Mouse (Mus musculus) hindbrain, embryonic 12.5 days (tissue): ENCODE measurements around the gene Mgme1. TPM values are rescaled to one million over a fixed set of nuclear protein-coding genes. Genes with fewer than 3 reads are reported as not detected.

Experiments
- ATAC-seq: fragments of 200-750 bp; cut with Nextera tagmentation; 2 replicates; pipeline ENCODE4 v1.8.0; 2017; ENCODE audit warnings: moderate TSS enrichment; ENCODE audit not compliant: low FRiP score
- H3K27ac ChIP-seq: fragments of 300-500 bp; sonication (generic); 2 replicates; pipeline ENCODE4 v1.5.1; 2016; ENCODE audit warnings: mild to moderate bottlenecking
- H3K27me3 ChIP-seq: fragments of 300-500 bp; sonication (generic); 2 replicates; pipeline ENCODE4 v1.6.1; 2016; ENCODE audit warnings: mild to moderate bottlenecking
- H3K36me3 ChIP-seq: fragments of 300-500 bp; sonication (generic); 2 replicates; pipeline ENCODE4 v1.6.1; 2016; ENCODE audit warnings: mild to moderate bottlenecking
- H3K4me1 ChIP-seq: fragments of 300-500 bp; sonication (generic); 2 replicates; pipeline ENCODE4 v1.6.1; 2016
- H3K4me2 ChIP-seq: fragments of 300-500 bp; sonication (generic); replicated peaks from 2 replicates; pipeline ENCODE4 v1.6.1; 2016; ENCODE audit warnings: mild to moderate bottlenecking
- H3K4me3 ChIP-seq: fragments of 300-500 bp; sonication (generic); 2 replicates; pipeline ENCODE4 v1.5.1; 2016; ENCODE audit warnings: mild to moderate bottlenecking
- H3K9ac ChIP-seq: fragments of 300-500 bp; sonication (generic); 2 replicates; pipeline ENCODE4 v1.6.1; 2016; ENCODE audit warnings: mild to moderate bottlenecking, moderate library complexity
- H3K9me3 ChIP-seq: fragments of 300-500 bp; sonication (generic); replicated peaks from 2 replicates; pipeline ENCODE4 v1.6.1; 2016; ENCODE audit warnings: mild to moderate bottlenecking
- WGBS: fragments of 180-500 bp; shearing (Covaris S2); methylation state at CpG from one replicate; pipeline ENCODE4 v1.1.7; 2016; 5-methylcytosine and 5-hydroxymethylcytosine counted together
- polyA plus RNA-seq: library from polyadenylated mRNA; unstranded; fragments of >200 nt; fragmentation: Nextera tagmentation; extraction: Ambion mirVana; gene quantifications from 2 replicates; pipeline ENCODE4 v1.2.1, GENCODE M21; 2016

Mgme1 gene
- polyA plus RNA-seq, 1 experiment from 2014 or later = 16.2 TPM

DNA sequence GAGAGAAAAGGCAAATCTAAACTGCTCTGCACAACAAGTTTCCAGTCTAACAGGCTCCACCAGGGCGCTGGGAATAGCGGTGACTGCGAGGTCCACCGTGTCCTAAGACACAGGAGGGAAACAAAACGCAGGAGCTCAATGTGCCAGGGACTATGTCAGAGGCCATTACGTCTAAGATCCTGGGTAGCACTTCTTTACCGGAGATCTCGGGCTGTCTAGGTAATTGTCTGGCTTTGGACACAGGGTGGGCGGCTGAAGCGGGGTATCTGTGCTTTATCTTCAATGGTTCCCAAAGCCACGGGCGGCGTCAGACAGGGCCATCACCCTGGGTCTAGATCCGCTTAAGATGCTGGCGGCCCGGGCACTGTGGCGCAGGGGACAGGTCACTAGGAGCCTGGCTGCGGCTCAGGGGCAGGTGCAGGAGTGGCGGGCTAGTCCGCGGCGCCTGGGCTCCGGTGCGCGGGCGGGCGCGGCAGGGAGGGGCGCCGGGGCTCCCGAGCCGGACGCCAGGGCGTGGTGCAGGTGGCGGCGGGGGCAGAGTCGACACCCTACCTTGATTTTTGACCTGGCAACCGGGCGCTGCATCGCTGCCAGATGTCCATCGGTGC is 60.0 kb downstream of the Mgme1 start:
- peak overlapping the region; percentile 49 for H3K4me3 ChIP-seq
- no peak overlapping the region for H3K27ac ChIP-seq
- H3K4me1 ChIP-seq = peaks cover 36% of the 10 kb centered on the region
- H3K27me3 ChIP-seq = peaks cover 86% of the 10 kb centered on the region
- peak overlapping the region; percentile 91 for H3K4me2 ChIP-seq
- H3K9me3 ChIP-seq = no peaks in the 10 kb centered on the region
- peak; percentile 14; the same call in 1 of the 2 replicates for ATAC-seq
- H3K9ac ChIP-seq = peak overlapping the region; percentile 61
- WGBS = 2% methylated on average over 41 of the region's 41 CpGs
- H3K36me3 ChIP-seq = no peaks in the 10 kb centered on the region

Other genes with a start within 250 kb of the Mgme1 start
- not detected in 2 replicates for gene Banf2, start 237.6 kb upstream of the Mgme1 start, polyA plus RNA-seq
- 93.0 and 97.0 TPM in 2 replicates for gene Snx5, start 243 bp downstream of the Mgme1 start, polyA plus RNA-seq
- 0.44 and 1.3 TPM in 2 replicates for gene Ovol2, start 61.5 kb downstream of the Mgme1 start, polyA plus RNA-seq
- 37.7 and 40.7 TPM in 2 replicates for gene Kat14, start 98.3 kb downstream of the Mgme1 start, polyA plus RNA-seq
- 1.1 and 2.3 TPM in 2 replicates for gene Pet117, start 98.3 kb downstream of the Mgme1 start, polyA plus RNA-seq